Mouse (Mus musculus) cortical plate, adult 2 months (tissue): Measurements from ENCODE around the gene Mrgpre.

Experiments
- CTCF ChIP-seq: fragments of 200-500 bp; IDR thresholded peaks from 2 replicates; pipeline ENCODE4 v1.5.1; 2011; ENCODE audit warnings: mild to moderate bottlenecking, control low read depth, low read length; ENCODE audit not compliant: insufficient read depth; ENCODE audit errors: extremely low read depth
- POLR2A ChIP-seq: fragments of 200-500 bp; IDR thresholded peaks from 2 replicates; pipeline ENCODE4 v1.6.1; 2011; ENCODE audit warnings: mild to moderate bottlenecking, low read length, control low read depth; ENCODE audit not compliant: insufficient read depth; ENCODE audit errors: extremely low read depth

DNA sequence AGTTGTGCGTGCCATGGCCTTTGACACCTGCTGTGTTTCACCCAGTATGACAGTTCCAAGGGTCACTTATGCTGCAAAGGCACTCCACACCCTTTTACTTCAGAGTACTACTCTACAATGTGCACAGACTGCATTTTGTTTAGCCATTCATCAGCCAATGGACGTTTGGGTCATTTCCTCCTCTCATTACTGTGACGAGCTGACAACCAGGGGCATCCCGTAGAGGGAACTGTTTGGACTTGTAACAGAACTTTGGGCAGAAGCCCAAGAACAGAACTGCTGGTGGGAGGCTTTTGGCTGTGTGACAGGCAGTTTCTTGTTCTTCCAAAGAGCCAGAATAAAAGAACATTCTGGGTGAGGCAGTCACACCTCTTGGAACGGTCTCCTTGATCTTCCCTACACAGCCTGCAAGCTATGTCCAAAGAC is 20.9 kb upstream of the Mrgpre start:
- TF ChIP-seq POLR2A: no peak
- TF ChIP-seq CTCF: no peak
